Mouse (Mus musculus) testis, postnatal 10 days (tissue): ENCODE measurements at regions not wholly inside any gene's neighbourhood (a gene's known extent, or its start where the extent isn't known, plus 50 kb on each side); places are given as distances from the start of the nearest gene placed in this dataset.

Source experiments
- DNase-seq: peaks from one replicate; pipeline ENCODE4 v3.0.0; 2021; ENCODE audit warnings: low spot score

- no peak for DNase-seq
These were observed 167.3 kb upstream of the Slc35b3 start for GRCm38 (mm10) chr13:39127942-39128341.

- no peak for DNase-seq
These were observed 131.4 kb upstream of the Slc35b3 start for GRCm38 (mm10) chr13:39092058-39092457.

- DNase-seq, result peak; percentile 41
These were observed 123.9 kb upstream of the Slc35b3 start for GRCm38 (mm10) chr13:39084544-39084943.

GRCm38 (mm10) chr13:39074211-39074610, 113.5 kb upstream of the Slc35b3 start:
- DNase-seq, result no peak

GRCm38 (mm10) chr13:39032263-39032662, 71.6 kb upstream of the Slc35b3 start:
- DNase-seq, result no peak

GRCm38 (mm10) chr13:39020168-39020567, 59.5 kb upstream of the Slc35b3 start:
- no peak for DNase-seq

GRCm38 (mm10) chr13:39011696-39012095, 51.0 kb upstream of the Slc35b3 start:
- peak; percentile 75 for DNase-seq
